Mouse (Mus musculus) macrophage (primary cell): ENCODE results near the gene Pth1r. TPM values are rescaled to one million over a fixed set of nuclear protein-coding genes. Genes with fewer than 3 reads are reported as not detected.

Experiments used
- H3K27ac ChIP-seq: fragments of 350-480 bp; formaldehyde crosslinking; 2 replicates; pipeline ENCODE4 v1.9.0; 2021
- H3K36me3 ChIP-seq: fragments of 350-480 bp; formaldehyde crosslinking; 2 replicates; pipeline ENCODE4 v1.9.0; 2021; ENCODE audit errors: inconsistent target
- H3K4me3 ChIP-seq: fragments of 350-480 bp; formaldehyde crosslinking; 2 replicates; pipeline ENCODE4 v1.9.0; 2021; ENCODE audit errors: inconsistent target
- H3K79me2 ChIP-seq: fragments of 350-480 bp; formaldehyde crosslinking; 2 replicates; pipeline ENCODE4 v1.9.0; 2021; ENCODE audit errors: inconsistent target
- WGBS: methylation state at CpG from one replicate; pipeline ENCODE4 v1.1.7; 2026; ENCODE audit warnings: inconsistent platforms; ENCODE audit not compliant: missing documents; 5-methylcytosine and 5-hydroxymethylcytosine counted together
- polyA plus RNA-seq: library from polyadenylated mRNA; stranded (reverse); fragments of 250-400 nt; gene quantifications from 3 replicates; pipeline ENCODE4 v1.2.4, GENCODE M21; 2018; ENCODE audit warnings: inconsistent platforms

Pth1r gene
- polyA plus RNA-seq, 1 experiment from 2014 or later: 0.16 TPM

- no peak overlapping the region for H3K4me3 ChIP-seq
- peaks cover 79% of the 10 kb centered on the region for H3K79me2 ChIP-seq
- H3K36me3 ChIP-seq: no peaks in the 10 kb centered on the region
- H3K27ac ChIP-seq: no peak overlapping the region
- 38% methylated on average over 9 of the region's 10 CpGs for WGBS
Measured at GRCm38 (mm10) chr9:110673107-110673752, 73.7 kb downstream of the Pth1r start.

- 72% methylated on average over 7 of the region's 7 CpGs for WGBS
- Histone ChIP-seq H3K79me2 (peaks cover 83% of the 10 kb centered on the region), H3K36me3 (no peaks in the 10 kb centered on the region), H3K4me3 (no peak overlapping the region), H3K27ac (no peak overlapping the region)
Measured at GRCm38 (mm10) chr9:110672462-110673106, 74.4 kb downstream of the Pth1r start.

Other genes with a start within 250 kb of the Pth1r start
- gene Setd2, start 214.5 kb downstream of the Pth1r start, polyA plus RNA-seq: 38.1 to 71.6 TPM (median 41.4 TPM) in 3 replicates
- 0.95 to 4.3 TPM (median 2.3 TPM) in 3 replicates for gene Nradd, start 122.7 kb downstream of the Pth1r start, polyA plus RNA-seq
- 8.6 to 16.6 TPM (median 14.0 TPM) in 3 replicates for gene Nbeal2, start 93.0 kb downstream of the Pth1r start, polyA plus RNA-seq
- 80.9 to 152 TPM (median 147 TPM) in 3 replicates for gene Ccdc12, start 90.6 kb downstream of the Pth1r start, polyA plus RNA-seq
- gene Myl3, start 5.3 kb downstream of the Pth1r start, polyA plus RNA-seq: not detected in 3 replicates
- not detected in 3 replicates for gene Prss42, start 51.0 kb upstream of the Pth1r start, polyA plus RNA-seq
- gene Prss44, start 66.8 kb upstream of the Pth1r start, polyA plus RNA-seq: not detected in 3 replicates
- gene Prss43, start 79.5 kb upstream of the Pth1r start, polyA plus RNA-seq: not detected in 3 replicates
- not detected in 3 replicates for gene Prss45, start 87.4 kb upstream of the Pth1r start, polyA plus RNA-seq
- 0.11 to 0.51 TPM in 2 of 3 replicates, not detected in the other for gene Prss46, start 97.4 kb upstream of the Pth1r start, polyA plus RNA-seq
- gene Prss50, start 110.8 kb upstream of the Pth1r start, polyA plus RNA-seq: not detected in 3 replicates
- 5.1 to 14.0 TPM (median 6.6 TPM) in 3 replicates for gene Als2cl, start 132.7 kb upstream of the Pth1r start, polyA plus RNA-seq
- 0.10 to 0.43 TPM (median 0.26 TPM) in 3 replicates for gene Tmie, start 133.0 kb upstream of the Pth1r start, polyA plus RNA-seq
- gene Fam240a, start 169.7 kb upstream of the Pth1r start, polyA plus RNA-seq: not detected in 3 replicates
- not detected in 3 replicates for gene Tdgf1, start 199.0 kb upstream of the Pth1r start, polyA plus RNA-seq
- gene Lrrc2, start 204.4 kb upstream of the Pth1r start, polyA plus RNA-seq: not detected in 3 replicates
- gene Rtp3, start 243.4 kb upstream of the Pth1r start, polyA plus RNA-seq: not detected in 3 replicates